Mouse (Mus musculus) embryonic facial prominence, embryonic 11.5 days (tissue): Measurements from ENCODE around the gene Clhc1. TPM values are rescaled to one million over a fixed set of nuclear protein-coding genes. Genes with fewer than 3 reads are reported as not detected.
A peak's percentile ranks its signal among the peaks of the same experiment; 100 is the strongest.

Source experiments
- ATAC-seq: fragments of 200-750 bp; cut with Nextera tagmentation; replicated peaks from 2 replicates; pipeline ENCODE4 v1.8.0; 2017; ENCODE audit warnings: low read depth; ENCODE audit not compliant: insufficient number of reproducible peaks, low FRiP score, low TSS enrichment
- DNase-seq: peaks from one replicate; pipeline ENCODE4 v3.0.0-alpha.2; 2015; ENCODE audit warnings: low spot score
- H3K27ac ChIP-seq: fragments of 300-500 bp; sonication (generic); replicated peaks from 2 replicates; pipeline ENCODE4 v1.5.1; 2014; ENCODE audit warnings: mild to moderate bottlenecking, low read depth, low read length, control low read depth
- H3K27me3 ChIP-seq: fragments of 300-500 bp; sonication (generic); 2 replicates; pipeline ENCODE4 v1.6.1; 2014; ENCODE audit warnings: mild to moderate bottlenecking, low read length, moderate library complexity, mixed read lengths; ENCODE audit not compliant: control insufficient read depth, insufficient read depth
- H3K36me3 ChIP-seq: fragments of 300-500 bp; sonication (generic); replicated peaks from 2 replicates; pipeline ENCODE4 v1.6.1; 2014; ENCODE audit warnings: low read depth, mild to moderate bottlenecking, low read length, moderate library complexity, mixed read lengths; ENCODE audit not compliant: control insufficient read depth, insufficient read depth
- H3K4me1 ChIP-seq: fragments of 300-500 bp; sonication (generic); 2 replicates; pipeline ENCODE4 v1.6.1; 2014; ENCODE audit warnings: low read length, mixed read lengths; ENCODE audit not compliant: control insufficient read depth, insufficient read depth
- H3K4me2 ChIP-seq: fragments of 300-500 bp; sonication (generic); 2 replicates; pipeline ENCODE4 v1.6.1; 2014; ENCODE audit warnings: low read depth, mild to moderate bottlenecking, control low read depth, low read length, moderate library complexity
- H3K4me3 ChIP-seq: fragments of 300-500 bp; sonication (generic); 2 replicates; pipeline ENCODE4 v1.5.1; 2014; ENCODE audit warnings: low read depth, low read length, control low read depth
- H3K9ac ChIP-seq: fragments of 300-500 bp; sonication (generic); replicated peaks from 2 replicates; pipeline ENCODE4 v1.6.1; 2014; ENCODE audit warnings: mild to moderate bottlenecking, control low read depth, low read length
- H3K9me3 ChIP-seq: fragments of 300-500 bp; sonication (generic); replicated peaks from 2 replicates; pipeline ENCODE4 v1.6.1; 2016; ENCODE audit warnings: mild to moderate bottlenecking, low read length, inconsistent platforms, mixed read lengths; ENCODE audit not compliant: control insufficient read depth
- WGBS: fragments of 180-500 bp; shearing (Covaris S2); extraction: QIAGEN DNeasy Blood & Tissue Kit; methylation state at CpG from one replicate; pipeline ENCODE4 v1.1.7; 2014; 5-methylcytosine and 5-hydroxymethylcytosine counted together
- polyA plus RNA-seq: library from polyadenylated mRNA; unstranded; fragments of >200 nt; fragmentation: Nextera tagmentation; extraction: Ambion mirVana; gene quantifications from 2 replicates; pipeline ENCODE4 v1.2.1, GENCODE M21; 2014

The Clhc1 gene
- polyA plus RNA-seq, 1 experiment from 2014 or later, result not detected

- ATAC-seq, result no peak
- Histone ChIP-seq H3K27me3 (no peaks in the 10 kb centered on the region), H3K36me3 (no peaks in the 10 kb centered on the region), H3K9ac (no peak overlapping the region), H3K9me3 (no peaks in the 10 kb centered on the region), H3K27ac (no peak overlapping the region), H3K4me1 (no peaks in the 10 kb centered on the region), H3K4me2 (no peak overlapping the region), H3K4me3 (no peak overlapping the region)
- peak; percentile 9 for DNase-seq
Measured at GRCm38 (mm10) chr11:29579610-29580009, 31.9 kb downstream of the Clhc1 start.

GRCm38 (mm10) chr11:29595217-29595616 lies 47.5 kb downstream of the Clhc1 start:
- Histone ChIP-seq H3K4me3 (no peak overlapping the region), H3K4me1 (no peaks in the 10 kb centered on the region), H3K36me3 (no peaks in the 10 kb centered on the region), H3K9ac (no peak overlapping the region), H3K27me3 (no peaks in the 10 kb centered on the region), H3K9me3 (no peaks in the 10 kb centered on the region), H3K4me2 (no peak overlapping the region), H3K27ac (no peak overlapping the region)
- ATAC-seq (no peak), DNase-seq (no peak)

- Histone ChIP-seq H3K4me2 (no peak overlapping the region), H3K4me1 (no peaks in the 10 kb centered on the region), H3K27me3 (no peaks in the 10 kb centered on the region), H3K36me3 (no peaks in the 10 kb centered on the region), H3K9ac (no peak overlapping the region), H3K4me3 (no peak overlapping the region), H3K27ac (no peak overlapping the region), H3K9me3 (no peaks in the 10 kb centered on the region)
- DNase-seq, result no peak
- ATAC-seq, result no peak
Measured at GRCm38 (mm10) chr11:29597159-29597558, 49.4 kb downstream of the Clhc1 start.

- no peaks in the 10 kb centered on the region for H3K27me3 ChIP-seq
- H3K4me3 ChIP-seq, result no peak overlapping the region
- H3K36me3 ChIP-seq, result no peaks in the 10 kb centered on the region
- no peak overlapping the region for H3K27ac ChIP-seq
- no peak overlapping the region for H3K9ac ChIP-seq
- DNase-seq, result no peak
- no peaks in the 10 kb centered on the region for H3K4me1 ChIP-seq
- H3K4me2 ChIP-seq, result no peak overlapping the region
- no peaks in the 10 kb centered on the region for H3K9me3 ChIP-seq
- ATAC-seq, result no peak
Measured at GRCm38 (mm10) chr11:29599000-29599399, 51.2 kb downstream of the Clhc1 start.

DNA sequence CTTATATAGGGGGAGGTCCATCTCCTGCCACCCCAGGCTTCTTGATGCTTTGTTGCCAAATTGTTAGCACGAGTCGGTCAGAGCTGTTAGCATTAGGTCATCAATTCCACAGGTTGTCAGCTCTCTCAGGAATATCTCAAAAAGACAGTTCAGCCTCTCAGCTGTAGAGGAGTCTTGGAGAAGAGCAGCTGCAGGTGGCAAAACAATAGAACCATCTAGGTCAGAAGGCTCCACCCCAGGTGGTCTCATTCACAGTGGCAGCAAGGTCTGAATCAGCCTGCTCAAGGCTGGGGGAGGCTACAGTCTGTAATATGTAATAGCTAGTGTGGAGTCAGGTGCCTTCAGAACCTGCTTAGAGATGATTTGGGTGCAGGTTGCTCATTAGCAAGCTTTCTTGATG lies 55.8 kb downstream of the Clhc1 start:
- Histone ChIP-seq H3K36me3 (no peaks in the 10 kb centered on the region), H3K4me1 (no peaks in the 10 kb centered on the region), H3K27me3 (no peaks in the 10 kb centered on the region), H3K4me3 (no peak overlapping the region), H3K4me2 (no peak overlapping the region), H3K9ac (no peak overlapping the region), H3K9me3 (no peaks in the 10 kb centered on the region), H3K27ac (no peak overlapping the region)
- 65% methylated on average over 2 of the region's 2 CpGs for WGBS
- no peak for ATAC-seq
- DNase-seq, result no peak

- no peak for ATAC-seq
- no peak overlapping the region for H3K27ac ChIP-seq
- WGBS, result 66% methylated on average over 2 of the region's 2 CpGs
- no peaks in the 10 kb centered on the region for H3K4me1 ChIP-seq
- no peak overlapping the region for H3K4me3 ChIP-seq
- H3K9me3 ChIP-seq, result no peaks in the 10 kb centered on the region
- no peaks in the 10 kb centered on the region for H3K36me3 ChIP-seq
- no peak overlapping the region for H3K4me2 ChIP-seq
- no peak for DNase-seq
- H3K27me3 ChIP-seq, result no peaks in the 10 kb centered on the region
- no peak overlapping the region for H3K9ac ChIP-seq
Measured at GRCm38 (mm10) chr11:29607465-29607990, 59.8 kb downstream of the Clhc1 start.

DNA sequence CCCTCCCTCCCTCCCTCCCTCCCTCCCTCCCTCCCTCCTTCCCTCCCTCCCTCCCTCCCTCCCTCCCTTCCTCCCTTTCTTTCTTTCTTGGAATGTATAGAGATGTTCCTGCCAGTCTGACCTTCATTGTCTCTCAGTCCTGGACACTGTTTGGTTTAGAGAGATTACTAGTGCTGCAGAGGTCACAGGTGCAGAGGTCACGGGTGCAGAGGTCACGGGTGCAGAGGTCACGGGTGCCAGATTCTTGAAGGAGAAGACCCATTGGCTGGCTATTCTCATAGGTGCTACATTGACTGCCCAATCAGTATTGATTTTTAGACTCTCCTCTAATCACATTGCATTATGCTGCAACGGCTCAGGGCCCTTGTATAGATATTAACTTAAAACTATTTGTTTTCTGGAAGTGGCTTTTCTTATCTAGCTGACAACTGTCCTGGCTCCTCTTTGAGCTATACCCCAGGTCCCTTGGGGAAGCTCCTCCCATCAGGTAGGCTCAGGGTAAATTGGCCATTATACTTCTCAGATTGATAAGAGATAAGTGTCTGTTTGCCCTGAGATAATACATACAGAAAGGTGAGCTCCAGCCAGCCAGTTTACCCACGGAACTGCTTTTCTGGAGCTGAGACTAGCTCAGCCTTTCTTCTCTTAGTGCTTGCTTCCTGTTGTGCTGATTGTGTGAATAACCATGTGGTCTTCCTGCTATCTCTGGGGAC lies 62.2 kb downstream of the Clhc1 start:
- WGBS, result 73% methylated on average over 5 of the region's 5 CpGs
- no peak for DNase-seq
- ATAC-seq, result no peak

GRCm38 (mm10) chr11:29612007-29612406 lies 64.3 kb downstream of the Clhc1 start:
- no peaks in the 10 kb centered on the region for H3K9me3 ChIP-seq
- H3K4me1 ChIP-seq, result no peaks in the 10 kb centered on the region
- H3K4me2 ChIP-seq, result no peak overlapping the region
- no peak overlapping the region for H3K27ac ChIP-seq
- DNase-seq (no peak), ATAC-seq (no peak)
- no peak overlapping the region for H3K4me3 ChIP-seq
- H3K27me3 ChIP-seq, result no peaks in the 10 kb centered on the region
- no peak overlapping the region for H3K9ac ChIP-seq
- no peaks in the 10 kb centered on the region for H3K36me3 ChIP-seq

More for the DNA sequence above, 62.2 kb downstream of the Clhc1 start:
- Histone ChIP-seq H3K4me2 (no peak overlapping the region), H3K4me1 (no peaks in the 10 kb centered on the region), H3K9me3 (no peaks in the 10 kb centered on the region), H3K27me3 (no peaks in the 10 kb centered on the region), H3K36me3 (no peaks in the 10 kb centered on the region), H3K4me3 (no peak overlapping the region), H3K9ac (no peak overlapping the region), H3K27ac (no peak overlapping the region)
